ENCODE assay signal across 29 mouse cellular contexts in the genomic region with DNA sequence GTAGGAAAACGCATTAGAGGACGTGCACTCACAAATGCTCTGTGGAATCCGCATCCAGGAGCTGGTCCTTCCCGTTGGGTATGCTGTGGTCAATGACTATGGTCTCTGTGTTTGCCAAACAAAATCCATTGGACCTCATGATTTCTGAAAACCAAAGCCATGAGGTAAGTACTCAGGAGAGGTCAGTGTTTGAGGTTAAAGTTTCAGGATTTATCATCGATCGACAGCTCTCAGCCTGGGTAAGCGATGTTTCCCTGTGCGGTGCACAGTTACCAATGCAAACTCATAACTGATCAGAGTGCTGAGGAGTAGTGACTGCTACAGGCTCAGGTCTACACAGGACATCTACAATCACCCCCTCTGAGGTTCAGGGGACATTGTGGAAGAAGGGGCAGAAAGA. TPM values are rescaled to one million over a fixed set of nuclear protein-coding genes. Genes with fewer than 3 reads are reported as not detected.
DNase-seq lines count a peak whose midpoint lies in the region; ATAC-seq and TF ChIP-seq lines count a peak whose summit lies in the region.
"Had no signal": no experiment of that assay in that cellular context is flagged by ENCODE, and none has a peak within 500 bp of the region (broad histone marks: within the 10 kb centered on the region; RNA-seq: fewer than 3 reads in every experiment).

No protein-coding gene starts in this region.

- no peak for TF ChIP-seq CTCF in liver, adult 2 months (IDR thresholded peaks at IDR 0.05; ENCODE audit: low read depth, low read length)
- no peak for TF ChIP-seq CTCF in liver, embryonic 14.5 days (IDR thresholded peaks at IDR 0.05; ENCODE audit: low read depth)
- no peak for TF ChIP-seq CTCF in liver, postnatal 0 days (IDR thresholded peaks at IDR 0.05; ENCODE audit: low read depth)

- H3K27me3 ChIP-seq in liver, adult 2 months (ENCODE audit: control insufficient read depth, insufficient read depth, low read length) = no peaks in the 10 kb centered on the region
- H3K27me3 ChIP-seq in liver, embryonic 11.5 days (replicated peaks; ENCODE audit: control insufficient read depth, insufficient read depth, low read length) = no peaks in the 10 kb centered on the region
- no peaks in the 10 kb centered on the region for H3K27me3 ChIP-seq in liver, embryonic 14.5 days (ENCODE audit: control insufficient read depth, insufficient read depth, low read length)
- no peaks in the 10 kb centered on the region for H3K27me3 ChIP-seq in liver, embryonic 12.5 days (replicated peaks)
- no peaks in the 10 kb centered on the region for H3K27me3 ChIP-seq in liver, embryonic 15.5 days
- no peaks in the 10 kb centered on the region for H3K27me3 ChIP-seq in liver, postnatal 0 days (ENCODE audit: insufficient read depth, low read length)
- H3K27me3 ChIP-seq: CH12.LX; embryonic facial prominence, embryonic 13.5 days; embryonic facial prominence, embryonic 15.5 days; forebrain, embryonic 12.5 days; Patski had no signal

- H3K4me2 ChIP-seq in liver, embryonic 11.5 days = no peak overlapping the region
- H3K4me2 ChIP-seq in liver, embryonic 14.5 days (ENCODE audit: low read depth) = no peak overlapping the region
- H3K4me2 ChIP-seq in liver, embryonic 12.5 days = no peak overlapping the region
- no peak overlapping the region for H3K4me2 ChIP-seq in liver, embryonic 15.5 days
- no peak overlapping the region for H3K4me2 ChIP-seq in liver, postnatal 0 days (ENCODE audit: low read depth, low read length)
- H3K4me2 ChIP-seq: embryonic facial prominence, embryonic 13.5 days; embryonic facial prominence, embryonic 15.5 days; forebrain, embryonic 12.5 days had no signal

- H3K27ac ChIP-seq in liver, adult 2 months (replicated peaks; ENCODE audit: insufficient read depth, low read depth, low read length) = peak overlapping the region; percentile 92
- H3K27ac ChIP-seq in liver, embryonic 11.5 days (ENCODE audit: low read depth, low read length) = no peak overlapping the region
- H3K27ac ChIP-seq in liver, embryonic 14.5 days = no peak overlapping the region
- H3K27ac ChIP-seq in liver, embryonic 12.5 days = no peak overlapping the region
- H3K27ac ChIP-seq in liver, embryonic 15.5 days (replicated peaks) = no peak overlapping the region
- H3K27ac ChIP-seq in liver, postnatal 0 days (ENCODE audit: low read depth) = peak overlapping the region; percentile 51; the same call in 1 of the 2 replicates
- H3K27ac ChIP-seq: embryonic facial prominence, embryonic 13.5 days; embryonic facial prominence, embryonic 15.5 days; forebrain, embryonic 10.5 days; forebrain, embryonic 12.5 days had no signal

- peaks cover 34% of the 10 kb centered on the region for H3K4me1 ChIP-seq in liver, adult 2 months (ENCODE audit: control insufficient read depth, insufficient read depth, low read length)
- no peaks in the 10 kb centered on the region for H3K4me1 ChIP-seq in liver, embryonic 11.5 days (replicated peaks; ENCODE audit: control insufficient read depth, insufficient read depth, low read length)
- peaks cover 0 to 3% of the 10 kb centered on the region in 2 experiments; a peak in 1 of 4 replicates for H3K4me1 ChIP-seq in liver, embryonic 14.5 days (replicated peaks; ENCODE audit: control insufficient read depth in 2 of 2, insufficient read depth in 2 of 2, low read length in 1 of 2)
- 0 out of 2 replicates have a peak, but pooled peaks cover 3% of the 10 kb centered on the region for H3K4me1 ChIP-seq in liver, embryonic 12.5 days
- no peaks in the 10 kb centered on the region for H3K4me1 ChIP-seq in liver, embryonic 15.5 days (replicated peaks)
- peaks cover 11% of the 10 kb centered on the region for H3K4me1 ChIP-seq in liver, postnatal 0 days (ENCODE audit: insufficient read depth)
- H3K4me1 ChIP-seq: embryonic facial prominence, embryonic 13.5 days; embryonic facial prominence, embryonic 15.5 days; forebrain, embryonic 12.5 days had no signal

- no peaks in the 10 kb centered on the region for H3K79me2 ChIP-seq in liver, adult 2 months (ENCODE audit: control insufficient read depth, insufficient read depth, low read length)

- no peak for TF ChIP-seq EP300 in liver, embryonic 14.5 days (IDR thresholded peaks at IDR 0.05; ENCODE audit: low read depth)
- TF ChIP-seq EP300 in liver, postnatal 0 days (IDR thresholded peaks at IDR 0.05; ENCODE audit: low read depth) = no peak

- H3K9me3 ChIP-seq in liver, embryonic 11.5 days (ENCODE audit: control insufficient read depth, low read length) = no peaks in the 10 kb centered on the region
- no peaks in the 10 kb centered on the region for H3K9me3 ChIP-seq in liver, embryonic 14.5 days (ENCODE audit: control insufficient read depth, low read length)
- no peaks in the 10 kb centered on the region for H3K9me3 ChIP-seq in liver, embryonic 12.5 days (replicated peaks)
- no peaks in the 10 kb centered on the region for H3K9me3 ChIP-seq in liver, embryonic 15.5 days (replicated peaks)
- no peaks in the 10 kb centered on the region for H3K9me3 ChIP-seq in liver, postnatal 0 days (ENCODE audit: low read length)
- H3K9me3 ChIP-seq: embryonic facial prominence, embryonic 13.5 days; embryonic facial prominence, embryonic 15.5 days; forebrain, embryonic 10.5 days; forebrain, embryonic 12.5 days; G1E had no signal

- peaks cover 20% of the 10 kb centered on the region for H3K36me3 ChIP-seq in liver, adult 2 months (ENCODE audit: control insufficient read depth, insufficient read depth, low read length)
- H3K36me3 ChIP-seq in liver, embryonic 11.5 days (ENCODE audit: control insufficient read depth, insufficient read depth, low read length) = no peaks in the 10 kb centered on the region; the same call in 1 of the 2 replicates
- H3K36me3 ChIP-seq in liver, embryonic 14.5 days (replicated peaks; ENCODE audit: control insufficient read depth, insufficient read depth, low read depth) = no peaks in the 10 kb centered on the region
- H3K36me3 ChIP-seq in liver, embryonic 12.5 days = peaks cover 13% of the 10 kb centered on the region; the same call in 1 of the 2 replicates
- no peaks in the 10 kb centered on the region; the same call in 1 of the 2 replicates for H3K36me3 ChIP-seq in liver, embryonic 15.5 days (replicated peaks)
- peaks cover 24% of the 10 kb centered on the region for H3K36me3 ChIP-seq in liver, postnatal 0 days (replicated peaks; ENCODE audit: insufficient read depth, low read length)
- H3K36me3 ChIP-seq: forebrain, embryonic 10.5 days; forebrain, embryonic 12.5 days; G1E had no signal

- peak overlapping the region; percentile 58 for H3K9ac ChIP-seq in liver, adult 2 months (ENCODE audit: low read depth, low read length)
- H3K9ac ChIP-seq in liver, embryonic 11.5 days (ENCODE audit: low read depth, low read length) = no peak overlapping the region
- no peak overlapping the region for H3K9ac ChIP-seq in liver, embryonic 14.5 days (replicated peaks)
- H3K9ac ChIP-seq in liver, embryonic 12.5 days = no peak overlapping the region
- no peak overlapping the region for H3K9ac ChIP-seq in liver, embryonic 15.5 days
- no peak overlapping the region for H3K9ac ChIP-seq in liver, postnatal 0 days (replicated peaks)
- H3K9ac ChIP-seq: embryonic facial prominence, embryonic 13.5 days; embryonic facial prominence, embryonic 15.5 days; forebrain, embryonic 12.5 days had no signal

- ATAC-seq in liver, embryonic 11.5 days (replicated peaks; ENCODE audit: low FRiP score) = no peak
- ATAC-seq in liver, embryonic 14.5 days (ENCODE audit: insufficient read depth) = peak; percentile 48; the same call in 1 of the 2 replicates
- ATAC-seq in liver, embryonic 12.5 days = no peak
- ATAC-seq in liver, embryonic 15.5 days (ENCODE audit: insufficient read depth) = peak; percentile 60; the same call in 1 of the 2 replicates
- ATAC-seq in liver, postnatal 0 days = peak; percentile 88
- ATAC-seq: activated CD4-positive, CD25-positive, alpha-beta regulatory T cell, adult 4 months; CD4-positive, CD25-positive, alpha-beta regulatory T cell, adult 4 months; forebrain, embryonic 14.5 days; Patski had no signal

- H3K4me3 ChIP-seq in liver, adult 2 months (ENCODE audit: insufficient read depth, low read depth, low read length) = peak overlapping the region; percentile 2; the same call in 1 of the 2 replicates
- no peak overlapping the region for H3K4me3 ChIP-seq in liver, embryonic 11.5 days (ENCODE audit: low read depth, low read length)
- H3K4me3 ChIP-seq in liver, embryonic 14.5 days (ENCODE audit: insufficient read depth in 1 of 2, low read depth in 2 of 2, low read length in 2 of 2) = no peak overlapping the region
- no peak overlapping the region for H3K4me3 ChIP-seq in liver, embryonic 12.5 days
- no peak overlapping the region for H3K4me3 ChIP-seq in liver, embryonic 15.5 days (replicated peaks)
- no peak overlapping the region for H3K4me3 ChIP-seq in liver, postnatal 0 days (ENCODE audit: low read depth, low read length)
- H3K4me3 ChIP-seq: embryonic facial prominence, embryonic 13.5 days; embryonic facial prominence, embryonic 15.5 days; erythroblast, embryonic 14.5 days; forebrain, embryonic 10.5 days; forebrain, embryonic 12.5 days had no signal

- peak; percentile 97 for DNase-seq in liver, adult 2 months (ENCODE audit: extremely low read depth, low read depth, low spot score)
- DNase-seq in liver, embryonic 11.5 days (ENCODE audit: low spot score) = no peak
- DNase-seq in liver, embryonic 14.5 days (ENCODE audit: low read depth in 3 of 3, low spot score in 3 of 3) = no peak
- no peak for DNase-seq in liver, postnatal 0 days
- no peak for DNase-seq in left cerebral cortex, postnatal 14 days (ENCODE audit: low spot score in 2 of 2)
- DNase-seq: adrenal gland, adult 8-10 months; adrenal gland, postnatal 14 days; adrenal gland, postnatal 36 days; B cell, adult 2 months; cerebellum, adult 11-12 months; cerebellum, adult 2 months; cerebellum, adult 9-10 months; cerebellum, postnatal 10 days; cerebellum, postnatal 36 days; embryo, embryonic 11 days had no signal

- intact Hi-C loops in left cerebral cortex, postnatal 14 days (cut with DNase I) = no loop called here

- no peak for TF ChIP-seq POLR2A in liver, adult 2 months (IDR thresholded peaks at IDR 0.05; ENCODE audit: extremely low read depth, insufficient read depth, low read length)

- 24% methylated on average over 8 of the region's 8 CpGs for WGBS in liver, adult 2 months
- WGBS in liver, embryonic 11.5 days = 90% methylated on average over 8 of the region's 8 CpGs
- 71% methylated on average over 8 of the region's 8 CpGs for WGBS in liver, embryonic 14.5 days (ENCODE audit: insufficient replicate concordance)
- 84% methylated on average over 8 of the region's 8 CpGs for WGBS in liver, embryonic 12.5 days (ENCODE audit: insufficient replicate concordance)
- WGBS in liver, embryonic 15.5 days (ENCODE audit: insufficient replicate concordance) = 75% methylated on average over 8 of the region's 8 CpGs
- 78% methylated on average over 8 of the region's 8 CpGs for WGBS in liver, postnatal 0 days (ENCODE audit: insufficient replicate concordance)

RNA-seq across cellular contexts. Expression of a gene that starts 23.0 kb away (rescaled TPM):
- total RNA-seq in liver, adult 2 months (2014; rRNA removed) = 107 and 108 TPM in 2 replicates
- polyA plus RNA-seq in liver, adult 2 months (2012; rRNA removed) = 93.8 and 94.1 TPM in 2 replicates
- polyA plus RNA-seq in liver, embryonic 11.5 days (2014; fragmentation: Nextera tagmentation; extraction: Ambion mirVana) = 11.7 and 13.1 TPM in 2 replicates
- polyA plus RNA-seq in liver, embryonic 14.5 days (2012; rRNA removed) = 7.9 and 9.3 TPM in 2 replicates
- polyA plus RNA-seq in liver, embryonic 14.5 days (2014; fragmentation: Nextera tagmentation; extraction: Ambion mirVana) = 8.1 and 10.4 TPM in 2 replicates
- 10.6 and 12.8 TPM in 2 replicates for polyA plus RNA-seq in liver, embryonic 12.5 days (2016; fragmentation: Nextera tagmentation; extraction: Ambion mirVana)
- polyA plus RNA-seq in liver, embryonic 15.5 days (2015; fragmentation: Nextera tagmentation; extraction: Ambion mirVana) = 13.9 and 15.0 TPM in 2 replicates
- polyA plus RNA-seq in liver, postnatal 0 days (2015; fragmentation: Nextera tagmentation; extraction: Ambion mirVana) = 24.8 and 27.7 TPM in 2 replicates
- total RNA-seq in left cerebral cortex, postnatal 14 days (2021) = 1 to 10 TPM; 8.0 to 8.3 TPM
- total RNA-seq: CH12.LX; common myeloid progenitor, adult 5-6 weeks had no signal
- polyA plus RNA-seq: G1E had no signal

Comparison
In these comparisons a context has a peak if more than half of its experiments do, and no peak if none do; other contexts are left out.
1. H3K27ac ChIP-seq: peak in liver, adult 2 months (single experiment) and liver, postnatal 0 days (single experiment); none in liver, embryonic 11.5 days (single experiment), liver, embryonic 14.5 days (single experiment), liver, embryonic 12.5 days (single experiment) and liver, embryonic 15.5 days (single experiment).
2. ATAC-seq: peak in liver, embryonic 14.5 days (single experiment), liver, embryonic 15.5 days (single experiment) and liver, postnatal 0 days (single experiment); none in liver, embryonic 11.5 days (single experiment) and liver, embryonic 12.5 days (single experiment).